Mouse (Mus musculus) adrenal gland, adult (tissue): ENCODE data around the gene Vps45.
A peak's percentile ranks its signal among the peaks of the same experiment; 100 is the strongest.
"Not testable (repeated sequence)": the region's sequence is repeated elsewhere in the genome, so short reads cannot be mapped to it uniquely, and the experiment has no call there.

Experiments
- DNase-seq, 2 experiments: peaks; one replicate each; pipeline ENCODE4 v3.0.0; 2022 to 2023; ENCODE audit warnings: low spot score in 1 of 2; ENCODE audit not compliant: inconsistent age in 2 of 2

Gene Vps45

DNA sequence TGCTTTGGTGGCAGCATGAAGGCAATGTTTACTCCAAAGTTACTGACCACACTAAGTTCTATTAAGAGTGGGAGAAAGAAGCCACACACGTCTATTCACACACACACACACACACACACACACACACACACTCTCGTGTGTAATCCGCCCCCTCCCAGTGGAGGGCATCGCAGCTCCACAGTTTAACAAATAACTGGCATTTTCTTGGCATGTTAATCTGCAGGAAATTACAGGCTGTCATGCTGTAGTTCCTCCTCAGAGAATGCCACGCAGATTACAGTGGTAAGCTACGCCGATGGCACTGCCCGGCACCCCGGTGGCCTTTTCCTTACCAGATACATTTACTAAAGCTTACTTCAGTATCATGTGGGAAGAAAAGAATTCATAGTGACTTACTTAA, 80.0 kb downstream of the Vps45 start:
- DNase-seq, result no peak

DNA sequence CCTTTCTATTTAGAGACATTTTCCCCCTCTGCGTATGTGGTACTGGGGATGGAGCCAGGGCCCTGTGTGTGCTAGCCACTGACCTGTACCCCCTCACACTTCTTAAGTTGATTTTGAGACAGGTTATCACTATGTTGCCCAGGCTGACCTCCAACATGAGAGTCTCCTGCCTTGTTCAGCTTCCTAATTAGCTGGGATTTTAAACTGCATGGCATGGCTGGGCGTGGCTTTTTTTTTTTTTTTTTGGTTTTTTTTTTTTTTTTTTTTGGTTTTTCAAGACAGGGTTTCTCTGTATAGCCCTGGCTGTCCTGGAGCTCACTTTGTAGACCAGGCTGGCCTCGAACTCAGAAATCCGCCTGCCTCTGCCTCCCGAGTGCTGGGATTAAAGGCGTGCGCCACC, 80.7 kb downstream of the Vps45 start:
- not testable (repeated sequence) for DNase-seq

DNA sequence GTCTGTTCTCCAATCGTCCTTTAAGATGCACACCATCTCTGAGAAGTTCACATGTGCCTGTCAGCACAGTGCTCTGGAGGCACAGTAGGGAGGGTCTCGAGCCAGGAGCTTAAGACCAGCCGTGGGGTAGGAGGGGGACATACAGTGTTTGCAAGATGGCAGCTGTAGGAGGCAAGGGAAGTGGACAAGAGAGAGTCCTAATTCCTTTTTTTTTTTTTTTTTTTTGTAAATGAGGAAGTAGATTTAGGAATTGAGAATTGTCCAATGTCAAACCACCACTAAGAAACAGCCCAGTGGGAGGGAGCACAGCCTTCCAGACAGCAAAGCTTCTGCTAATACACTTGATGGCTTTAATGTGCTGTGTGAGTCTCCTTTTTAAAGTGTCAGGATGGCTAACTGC, 81.2 kb downstream of the Vps45 start:
- DNase-seq, result no peak

DNA sequence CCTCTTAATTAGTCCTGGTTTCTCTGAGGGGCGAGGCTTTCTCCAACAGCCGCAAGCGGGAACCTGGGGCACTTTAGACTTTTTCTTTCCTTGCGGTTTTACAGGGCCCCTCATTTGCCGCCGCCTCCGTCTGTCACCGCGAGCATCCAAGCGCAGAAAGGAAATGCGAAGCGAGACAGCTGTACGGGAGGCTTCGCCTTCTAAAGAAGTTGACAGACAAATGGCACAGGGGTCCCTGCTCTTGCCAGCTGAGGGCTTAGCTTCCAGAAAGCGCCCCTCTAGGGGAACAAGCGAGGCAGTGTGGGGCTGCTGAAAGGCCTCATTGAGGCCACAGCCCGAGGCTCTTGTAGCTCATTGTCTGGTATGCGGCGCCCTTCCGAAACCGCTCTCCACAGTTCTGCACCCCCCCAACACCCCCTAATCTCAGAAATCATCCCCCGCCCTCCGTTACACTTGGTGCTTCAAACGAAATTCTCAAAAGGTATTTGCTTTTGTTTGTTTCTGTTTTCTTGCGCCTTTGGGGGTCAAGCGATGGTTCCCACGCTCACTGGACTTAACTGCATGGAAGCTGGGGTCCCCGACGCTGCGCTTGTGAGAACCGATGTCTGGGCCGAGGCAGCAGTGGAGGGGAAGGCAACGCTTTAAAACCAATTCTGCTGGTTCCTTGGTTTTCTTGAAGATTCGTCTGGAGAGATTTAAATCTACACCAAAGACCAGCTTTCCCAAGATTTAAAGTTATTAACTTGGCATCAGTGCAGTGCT, 85.2 kb downstream of the Vps45 start:
- no peak for DNase-seq

DNA sequence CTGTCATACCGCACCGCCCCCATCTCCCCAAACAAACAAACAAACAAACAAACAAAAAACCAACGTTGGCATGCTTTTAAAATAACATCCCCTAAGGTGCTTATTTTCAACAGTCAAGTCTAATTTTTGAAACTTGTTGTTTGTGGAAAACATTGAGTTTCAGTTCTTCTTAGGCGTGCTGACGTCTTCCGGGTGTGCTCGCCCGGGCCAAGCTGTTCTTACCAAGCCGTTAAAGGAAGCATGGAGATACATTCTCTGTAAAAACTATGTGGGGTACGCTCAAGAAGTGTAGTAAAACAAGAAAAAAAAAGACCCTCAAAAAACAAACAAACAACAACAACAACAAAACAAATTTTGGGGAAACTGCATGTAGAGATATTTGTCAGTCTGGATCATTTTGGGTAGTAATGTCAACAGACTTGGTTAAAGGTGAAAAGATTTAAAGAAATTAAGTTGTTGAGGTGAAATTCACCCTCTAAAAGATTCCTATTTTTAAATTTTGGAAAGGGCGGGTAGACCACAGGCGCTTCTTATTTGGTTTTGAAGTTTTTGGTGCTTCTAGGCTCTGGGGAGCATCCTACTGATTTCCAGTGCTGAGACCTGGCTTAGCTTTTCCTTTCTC, 85.9 kb downstream of the Vps45 start:
- DNase-seq, result no peak

DNA sequence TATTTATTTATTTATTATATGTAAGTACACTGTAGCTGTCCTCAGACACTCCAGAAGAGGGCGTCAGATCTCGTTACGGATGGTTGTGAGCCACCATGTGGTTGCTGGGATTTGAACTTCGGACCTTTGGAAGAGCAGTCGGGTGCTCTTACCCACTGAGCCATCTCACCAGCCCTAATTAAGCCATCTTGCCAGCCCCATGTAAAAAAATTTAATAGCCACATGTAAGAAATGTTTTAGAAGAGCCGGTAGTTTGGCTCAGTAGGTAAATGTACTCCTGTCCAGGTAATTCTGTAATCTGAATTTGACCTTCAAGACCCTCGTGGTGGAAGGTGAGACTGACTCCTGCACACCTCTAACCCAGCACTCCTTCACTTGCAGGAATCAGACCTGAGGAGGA, 87.6 kb downstream of the Vps45 start:
- DNase-seq, result not testable (repeated sequence)

DNA sequence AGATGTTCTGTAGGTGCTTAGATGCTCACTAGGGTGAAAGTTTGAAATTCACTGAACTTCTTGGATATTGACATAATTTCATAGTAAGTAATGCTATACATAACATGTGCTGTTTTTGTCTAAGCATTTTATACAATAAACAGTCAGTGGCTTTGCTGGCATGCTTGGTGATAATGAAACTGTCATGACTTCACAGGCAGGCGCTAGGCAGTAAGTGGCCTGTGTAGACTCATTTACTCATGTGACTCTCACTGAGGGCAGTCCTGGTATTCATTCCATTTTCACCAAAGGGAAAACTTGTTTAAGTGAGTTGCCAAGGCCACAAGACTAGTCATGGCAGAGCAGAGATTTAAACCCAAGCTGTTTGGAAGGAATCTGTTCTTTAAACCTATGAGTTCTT, 89.0 kb downstream of the Vps45 start:
- no peak for DNase-seq

DNA sequence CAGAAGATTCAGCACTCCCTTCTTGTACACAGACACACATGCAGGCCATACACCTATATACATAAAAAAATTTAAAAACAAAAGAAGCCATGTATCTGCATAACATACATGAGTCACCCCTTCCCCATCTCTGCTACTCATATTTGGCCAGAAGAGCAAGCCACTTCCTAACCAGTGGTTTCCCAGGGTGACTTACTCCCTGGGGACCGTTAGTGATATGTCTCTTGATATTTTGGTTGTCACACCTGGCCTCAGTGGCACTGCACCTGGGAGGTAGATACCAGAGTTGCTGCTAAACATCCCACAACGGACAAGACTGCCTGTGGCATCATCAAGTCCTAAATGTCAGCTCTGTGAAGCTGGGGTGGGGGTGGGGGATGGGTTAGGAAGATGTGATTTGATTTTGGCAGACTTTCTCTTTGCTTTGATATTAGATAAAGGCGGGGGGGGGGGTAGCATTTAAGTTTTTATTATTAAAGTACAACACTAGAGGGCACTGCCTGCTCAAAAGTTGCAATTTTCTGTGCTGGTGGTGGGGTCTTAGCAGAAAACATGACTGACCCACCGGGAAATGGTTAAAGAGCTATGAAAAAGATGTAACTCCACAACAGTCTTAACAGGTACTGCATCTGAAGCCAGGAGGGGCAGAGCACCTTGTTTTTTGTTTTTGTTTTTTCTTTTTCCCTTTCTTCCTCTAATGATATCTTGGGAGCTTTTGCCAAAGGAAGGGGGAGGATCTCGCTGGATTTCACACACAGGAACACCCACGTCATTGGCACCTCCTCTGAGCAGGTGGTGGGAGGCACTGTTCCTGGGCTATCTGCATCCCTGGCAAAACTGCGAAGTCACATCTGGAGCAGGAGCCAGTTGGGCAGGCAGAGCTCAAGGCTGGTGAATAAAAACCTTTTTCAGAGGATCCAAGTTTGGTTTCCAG, 92.5 kb downstream of the Vps45 start:
- DNase-seq, result peak in 1 of 2 experiments; percentile 62

DNA sequence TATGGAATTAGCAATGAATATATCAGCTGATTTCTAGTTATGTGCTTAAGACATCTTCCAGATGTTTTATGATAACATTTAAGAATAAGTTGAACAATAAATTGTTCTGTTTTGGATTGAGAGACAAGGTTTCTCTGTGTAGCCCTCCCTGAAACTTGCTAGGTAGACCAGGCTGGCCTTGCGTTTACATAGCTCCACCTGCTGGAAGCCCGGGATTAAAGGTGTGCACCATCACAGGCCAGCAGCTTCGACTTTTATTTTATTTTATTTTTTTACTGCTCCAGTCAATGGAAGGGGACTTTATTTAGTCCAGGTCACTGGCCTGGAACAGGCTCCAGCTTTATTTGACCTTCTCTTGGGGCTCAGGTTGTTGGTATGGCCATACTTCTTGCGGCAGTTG, 94.6 kb downstream of the Vps45 start:
- DNase-seq, result peak in 1 of 2 experiments; percentile 59

DNA sequence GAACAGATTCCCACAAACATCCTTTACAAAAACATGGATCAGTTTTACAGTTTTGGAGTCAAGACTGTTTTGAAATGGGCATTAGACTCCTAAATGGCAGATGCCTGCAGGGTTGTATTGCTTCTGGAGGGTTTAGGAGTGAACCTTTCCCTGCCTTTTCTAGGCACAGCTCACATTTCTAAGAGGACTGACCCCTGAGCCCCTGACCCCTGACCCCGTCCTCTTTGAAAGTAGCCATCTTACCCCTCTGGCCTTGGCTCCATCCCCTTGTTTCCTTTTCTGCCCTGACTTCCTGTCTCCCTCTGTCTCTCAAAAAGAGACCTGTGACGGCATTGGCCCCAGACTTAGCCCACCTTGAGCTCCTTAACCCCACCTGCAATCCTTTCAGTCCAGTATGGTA, 95.0 kb downstream of the Vps45 start:
- no peak for DNase-seq

DNA sequence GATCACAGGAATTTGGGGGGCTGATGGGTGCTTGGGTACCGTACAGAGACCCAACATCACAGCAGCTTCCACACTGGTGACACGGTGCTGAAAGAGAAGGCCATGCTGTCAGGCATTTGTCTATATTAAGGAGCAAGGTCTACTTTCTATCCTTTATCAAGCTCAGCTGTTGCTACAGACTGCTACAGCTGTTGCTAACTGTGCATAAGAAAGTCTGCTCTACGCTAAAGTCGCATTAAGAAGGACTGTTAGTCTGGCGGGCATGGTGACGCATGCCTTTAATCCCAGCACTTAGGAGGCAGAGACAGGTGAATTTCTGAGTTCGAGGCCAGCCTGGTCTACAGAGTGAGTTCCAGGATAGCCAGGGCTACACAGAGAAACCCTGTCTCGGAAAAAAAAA, 96.1 kb downstream of the Vps45 start:
- DNase-seq, result not testable (repeated sequence)

DNA sequence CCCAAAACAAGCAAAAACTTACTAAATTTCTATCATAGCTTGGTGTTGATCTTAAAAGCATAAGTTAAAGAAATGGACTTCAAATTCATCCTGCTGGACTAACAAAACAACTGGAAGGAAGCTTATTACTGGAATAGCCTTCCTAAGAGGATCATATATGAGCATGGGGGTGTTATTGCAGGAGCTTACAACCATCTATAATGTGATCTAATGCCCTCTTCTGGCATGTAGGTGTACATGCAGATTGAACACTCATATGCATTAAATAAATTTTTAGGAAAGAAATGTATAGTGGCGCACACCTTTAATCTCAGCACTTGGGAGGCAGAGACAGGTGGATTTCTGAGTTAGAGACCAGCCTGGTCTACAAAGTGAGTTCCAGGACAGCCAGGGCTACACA, 98.5 kb downstream of the Vps45 start:
- no peak for DNase-seq

DNA sequence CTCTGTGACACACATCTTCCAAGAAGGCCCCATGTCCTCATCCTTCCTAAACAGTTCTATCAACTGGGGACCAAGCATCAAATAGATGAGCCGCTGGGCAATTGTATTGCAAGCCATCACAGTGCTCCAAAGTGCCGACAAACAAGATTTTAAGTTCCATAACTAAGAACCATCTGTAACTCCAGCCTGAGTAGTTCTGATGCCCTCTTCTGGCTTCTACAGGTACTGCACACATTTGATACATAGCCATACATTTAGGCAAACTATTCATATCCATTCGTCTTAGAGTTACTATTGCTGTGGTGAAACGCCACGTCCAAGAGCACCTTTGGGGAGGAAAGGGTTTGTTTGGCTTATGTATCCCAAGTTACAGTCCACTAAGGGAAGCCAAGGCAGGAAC, 99.2 kb downstream of the Vps45 start:
- DNase-seq, result peak in 1 of 2 experiments; percentile 57

DNA sequence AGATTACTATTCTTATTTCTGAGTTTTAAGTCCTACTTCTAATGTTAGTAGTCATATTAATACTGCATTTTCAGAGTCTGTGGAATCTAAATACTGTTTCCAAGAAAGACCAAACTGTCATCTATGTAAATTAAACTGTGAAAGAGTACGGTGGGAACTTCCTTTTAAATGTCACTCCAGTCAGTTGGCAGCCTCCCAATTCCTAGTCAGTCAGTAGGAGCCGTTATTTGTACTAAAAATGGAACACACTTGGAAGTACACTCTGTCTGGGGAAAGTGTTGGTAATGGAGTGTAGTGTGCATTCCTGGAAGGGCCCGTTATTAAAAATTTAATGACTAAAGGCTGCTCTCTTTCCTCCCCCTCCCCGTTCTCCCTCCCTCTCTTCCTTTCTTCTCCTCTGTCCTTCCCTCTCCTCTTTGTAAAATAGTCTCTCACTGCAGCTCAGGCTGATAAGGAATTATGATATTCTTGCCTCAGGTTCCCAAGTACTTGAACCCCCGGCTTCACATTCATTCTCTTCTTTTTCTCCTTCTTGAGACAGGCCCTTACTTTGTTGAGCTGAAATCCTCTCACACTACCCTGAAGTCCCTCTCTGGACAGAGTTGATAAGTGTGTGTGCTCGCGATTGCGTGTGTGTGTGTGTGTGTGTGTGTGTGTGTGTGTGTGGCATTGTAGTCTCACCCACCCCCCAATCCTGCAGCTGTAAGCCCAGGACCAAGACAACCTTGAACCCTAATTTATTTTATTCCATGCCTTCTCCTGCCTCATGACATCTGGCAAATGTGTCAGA, 100.7 kb downstream of the Vps45 start:
- DNase-seq, result peak in 1 of 2 experiments; percentile 67

DNA sequence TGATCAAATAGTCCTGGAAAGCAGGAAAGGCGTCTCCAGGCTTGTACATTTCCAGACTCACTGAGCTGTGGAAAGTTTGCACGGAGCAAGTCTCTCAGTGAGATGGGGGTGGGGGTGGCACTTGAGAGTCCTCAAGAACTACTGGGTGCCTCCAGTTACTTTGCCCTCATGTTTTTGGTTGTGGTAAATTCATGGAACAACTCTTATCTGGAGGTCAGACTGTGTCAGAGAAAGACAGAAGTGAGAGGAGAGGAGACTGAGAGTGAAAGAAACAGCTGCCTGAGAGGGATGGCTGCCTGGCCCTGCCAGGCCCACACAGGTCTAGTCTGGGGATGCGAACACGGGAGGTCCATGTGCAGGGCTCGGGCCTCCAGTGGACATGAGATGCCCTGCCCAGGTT, 102.9 kb downstream of the Vps45 start:
- no peak for DNase-seq

DNA sequence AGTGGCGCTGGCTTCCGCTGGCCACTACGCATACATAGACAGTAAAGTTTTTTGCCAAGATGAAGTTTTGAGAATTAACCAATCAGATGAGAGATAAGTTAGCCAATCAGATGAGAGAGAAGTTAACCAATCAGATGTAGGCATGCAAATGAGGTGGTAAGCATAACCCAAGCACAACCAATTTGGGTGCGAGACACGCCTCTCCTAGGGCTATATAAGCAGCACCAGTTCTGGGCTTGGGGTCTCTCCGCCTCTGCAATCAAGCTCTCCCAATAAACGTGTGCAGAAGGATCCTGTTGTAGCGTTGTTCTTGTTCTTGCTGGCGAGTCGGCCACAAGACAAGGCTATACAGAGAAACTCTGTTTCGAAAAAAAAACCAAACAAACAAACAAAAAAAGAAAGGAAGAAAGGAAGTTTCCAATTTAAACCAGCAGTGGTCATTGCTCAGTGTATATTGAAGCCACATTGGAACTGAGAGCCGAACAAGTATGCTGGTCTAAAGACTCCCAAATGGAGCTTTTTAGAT, 103.6 kb downstream of the Vps45 start:
- not testable (repeated sequence) for DNase-seq

DNA sequence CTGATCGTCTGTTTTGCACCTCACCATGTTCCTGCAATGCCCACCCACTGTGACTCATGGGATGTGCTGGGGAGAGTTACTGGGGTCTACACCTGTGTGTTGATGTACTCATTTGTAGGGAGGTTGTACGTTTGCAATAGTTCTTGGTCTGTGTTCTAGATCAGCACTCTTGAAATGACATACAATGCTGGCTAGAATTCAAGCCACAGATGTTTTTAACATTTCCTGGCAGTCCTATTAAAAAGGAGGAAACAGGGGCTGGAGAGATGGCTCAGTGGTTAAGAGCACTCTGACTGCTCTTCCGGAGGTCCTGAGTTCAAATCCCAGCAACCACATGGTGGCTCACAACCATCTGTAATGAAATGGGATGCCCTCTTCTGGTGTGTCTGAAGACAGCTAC, 104.7 kb downstream of the Vps45 start:
- no peak for DNase-seq

DNA sequence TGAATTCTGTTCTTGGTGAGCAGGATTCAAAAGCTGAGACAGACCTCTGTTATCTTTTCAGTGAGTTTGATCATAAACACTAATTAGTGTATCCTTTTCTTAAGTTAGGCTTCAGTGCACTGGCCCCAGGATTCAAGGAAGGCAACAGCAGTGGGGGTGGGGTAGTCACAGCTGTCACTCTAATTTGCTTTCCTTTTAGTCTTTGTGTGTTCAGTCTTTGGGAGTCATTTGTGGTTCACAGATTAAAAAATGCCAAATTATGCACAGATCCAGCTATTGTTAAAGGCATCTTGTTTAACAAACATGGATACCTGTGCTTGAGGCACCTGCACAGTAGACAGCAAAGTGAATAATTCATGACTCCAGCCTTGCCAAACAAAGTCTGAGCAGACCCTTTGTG, 105.2 kb downstream of the Vps45 start:
- DNase-seq, result no peak

DNA sequence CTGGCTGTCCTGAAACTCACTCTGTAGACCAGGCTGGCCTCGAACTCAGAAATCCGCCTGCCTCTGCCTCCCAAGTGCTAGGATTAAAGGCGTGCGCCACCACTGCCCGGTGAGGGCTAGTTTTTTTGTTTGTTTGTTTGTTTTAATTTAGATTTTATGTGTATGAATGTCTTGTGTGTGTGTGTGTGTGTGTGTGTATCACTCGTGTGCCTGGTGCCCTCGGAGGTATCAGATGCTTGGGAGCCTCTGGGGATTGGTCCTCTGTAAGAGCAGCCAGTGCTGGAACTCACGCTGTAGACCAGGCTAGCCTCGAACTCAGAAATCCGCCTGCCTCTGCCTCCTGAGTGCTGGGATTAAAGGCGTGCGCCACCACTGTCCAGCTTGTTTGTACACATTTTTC, 106.7 kb downstream of the Vps45 start:
- DNase-seq, result peak in 1 of 2 experiments; percentile 50

DNA sequence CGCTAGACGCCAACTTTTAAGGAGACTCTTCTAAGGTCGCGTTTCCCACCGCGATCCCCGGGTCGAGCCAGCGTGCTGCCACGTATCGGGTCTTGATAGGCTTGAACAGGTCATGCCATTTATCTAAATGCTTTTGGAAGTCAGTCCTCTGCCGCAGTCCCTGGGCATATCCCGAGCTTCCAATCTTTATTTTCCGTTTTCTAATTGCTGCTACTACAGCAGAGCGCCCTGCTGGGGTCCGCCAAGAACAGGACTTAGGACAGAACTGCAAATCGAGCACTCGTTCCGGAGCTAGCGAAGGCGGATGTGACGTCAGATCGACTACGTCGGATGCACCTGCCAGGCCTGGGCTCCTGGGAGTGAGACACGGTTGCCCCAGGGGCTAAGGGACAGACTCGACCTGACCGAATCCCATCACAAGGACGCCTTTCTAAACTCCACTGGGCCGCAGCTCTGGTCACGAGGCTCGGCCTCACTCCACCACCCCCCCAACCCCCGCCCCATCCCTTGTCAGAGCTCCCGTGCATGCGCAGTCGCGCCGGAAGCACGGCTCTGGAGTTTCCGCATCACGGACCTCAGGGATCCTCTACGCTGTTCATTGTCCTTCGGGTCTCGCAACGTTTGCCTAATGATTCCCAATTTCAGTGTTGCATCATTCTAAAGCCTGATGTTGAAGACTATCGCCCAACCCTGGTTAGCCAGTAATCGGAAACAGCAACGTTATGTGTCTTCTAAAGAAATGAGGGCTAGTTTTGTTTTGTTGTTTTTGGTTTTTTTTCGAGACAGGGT, 107.3 kb downstream of the Vps45 start:
- peak; percentile 92 to 98 for DNase-seq
